Mouse (Mus musculus): Measurements from ENCODE around the gene Gipc1.

Gipc1 gene

GRCm38 (mm10) chr8:83652030-83652743, at the start of gene Gipc1:
Gene Gipc1 (plus strand): TSS chr8:83652677.
- DNase-seq: peak; percentile 98

- peak; percentile 100 for DNase-seq
Measured at GRCm38 (mm10) chr8:83607661-83608397, 44.6 kb upstream of the Gipc1 start, which contains the start of the genes Tecr and Dnajb1. Gene Tecr (minus strand): TSS chr8:83607971. Gene Dnajb1 (plus strand): TSS chr8:83608193.

- peak; percentile 78 for DNase-seq
Measured at GRCm38 (mm10) chr8:83608398-83608829, 44.1 kb upstream of the Gipc1 start.

- DNase-seq: no peak
Measured at GRCm38 (mm10) chr8:83609086-83609485, 43.4 kb upstream of the Gipc1 start.

- DNase-seq: peak; percentile 30
Measured at GRCm38 (mm10) chr8:83609547-83610180, 42.8 kb upstream of the Gipc1 start.

- DNase-seq: no peak
Measured at GRCm38 (mm10) chr8:83611921-83612320, 40.6 kb upstream of the Gipc1 start.

GRCm38 (mm10) chr8:83613695-83614094, 38.8 kb upstream of the Gipc1 start:
- no peak for DNase-seq

- no peak for DNase-seq
Measured at GRCm38 (mm10) chr8:83616625-83617024, 35.9 kb upstream of the Gipc1 start.

- no peak for DNase-seq
Measured at GRCm38 (mm10) chr8:83617111-83617510, 35.4 kb upstream of the Gipc1 start.

- DNase-seq: no peak
Measured at GRCm38 (mm10) chr8:83618566-83618965, 33.9 kb upstream of the Gipc1 start.

- DNase-seq: no peak
Measured at GRCm38 (mm10) chr8:83619568-83620285, 32.8 kb upstream of the Gipc1 start.

GRCm38 (mm10) chr8:83621691-83622388, 30.6 kb upstream of the Gipc1 start:
- DNase-seq: no peak

- DNase-seq: peak; percentile 94
Measured at GRCm38 (mm10) chr8:83622389-83622989, 30.0 kb upstream of the Gipc1 start.

- peak; percentile 6 for DNase-seq
Measured at GRCm38 (mm10) chr8:83623549-83623948, 28.9 kb upstream of the Gipc1 start.

- peak; percentile 40 for DNase-seq
Measured at GRCm38 (mm10) chr8:83624739-83625138, 27.7 kb upstream of the Gipc1 start.

- DNase-seq: no peak
Measured at GRCm38 (mm10) chr8:83625676-83626299, 26.7 kb upstream of the Gipc1 start.

GRCm38 (mm10) chr8:83632083-83632707, 20.3 kb upstream of the Gipc1 start:
- no peak for DNase-seq

- no peak for DNase-seq
Measured at GRCm38 (mm10) chr8:83638856-83639255, 13.6 kb upstream of the Gipc1 start.

- DNase-seq: no peak
Measured at GRCm38 (mm10) chr8:83639649-83640048, 12.8 kb upstream of the Gipc1 start.

GRCm38 (mm10) chr8:83647511-83647910, 5.0 kb upstream of the Gipc1 start:
- no peak for DNase-seq

- DNase-seq: no peak
Measured at GRCm38 (mm10) chr8:83648031-83648430, 4.4 kb upstream of the Gipc1 start.

All from cerebellum, adult 9-10 months (tissue).